ENCODE assay signal across 10 mouse cellular contexts in genomic region chr11:106383051-106383790, GRCm38 (mm10). TPM values are rescaled to one million over a fixed set of nuclear protein-coding genes. Genes with fewer than 3 reads are reported as not detected.
DNase-seq lines count a peak whose midpoint lies in the region; ATAC-seq and TF ChIP-seq lines count a peak whose summit lies in the region.
"Had no signal": no experiment of that assay in that cellular context is flagged by ENCODE, and none has a peak within 500 bp of the region (broad histone marks: within the 10 kb centered on the region; RNA-seq: fewer than 3 reads in every experiment).

No protein-coding gene starts in this region.

- H3K9me3 ChIP-seq in kidney, embryonic 15.5 days (replicated peaks) = no peaks in the 10 kb centered on the region
- no peaks in the 10 kb centered on the region for H3K9me3 ChIP-seq in MEL (replicated peaks; ENCODE audit: insufficient read depth, low read length)
- H3K9me3 ChIP-seq in embryonic facial prominence, embryonic 10.5 days = no peaks in the 10 kb centered on the region
- no peaks in the 10 kb centered on the region for H3K9me3 ChIP-seq in limb, embryonic 14.5 days (ENCODE audit: control insufficient read depth, low read length)
- H3K9me3 ChIP-seq: forebrain, embryonic 15.5 days had no signal

- peaks cover 21% of the 10 kb centered on the region for H3K79me2 ChIP-seq in MEL (ENCODE audit: control insufficient read depth, insufficient read depth, low read length, poor library complexity)

- H3K27me3 ChIP-seq in kidney, embryonic 15.5 days = no peaks in the 10 kb centered on the region
- H3K27me3 ChIP-seq in MEL (ENCODE audit: control insufficient read depth in 1 of 2, insufficient read depth in 2 of 2, low read length in 2 of 2) = no peaks in the 10 kb centered on the region
- no peaks in the 10 kb centered on the region for H3K27me3 ChIP-seq in embryonic facial prominence, embryonic 10.5 days (replicated peaks; ENCODE audit: low read depth, poor library complexity, severe bottlenecking)
- H3K27me3 ChIP-seq in limb, embryonic 14.5 days (ENCODE audit: control insufficient read depth, insufficient read depth, low read length) = no peaks in the 10 kb centered on the region
- H3K27me3 ChIP-seq: forebrain, embryonic 15.5 days had no signal

- 77% methylated on average over 6 of the region's 6 CpGs for WGBS in kidney, embryonic 15.5 days
- 77% methylated on average over 6 of the region's 6 CpGs for WGBS in embryonic facial prominence, embryonic 10.5 days
- WGBS in limb, embryonic 14.5 days = 84% methylated on average over 6 of the region's 6 CpGs

- no peak overlapping the region for H3K9ac ChIP-seq in kidney, embryonic 15.5 days
- peak overlapping the region; percentile 24; the same call in 1 of the 2 replicates for H3K9ac ChIP-seq in MEL (ENCODE audit: control insufficient read depth, low read depth, low read length, poor library complexity, severe bottlenecking)
- no peak overlapping the region for H3K9ac ChIP-seq in limb, embryonic 14.5 days (ENCODE audit: low read depth, low read length, severe bottlenecking)
- H3K9ac ChIP-seq: forebrain, embryonic 15.5 days had no signal

- peaks cover 11% of the 10 kb centered on the region; the same call in 1 of the 2 replicates for H3K4me1 ChIP-seq in kidney, embryonic 15.5 days
- H3K4me1 ChIP-seq in MEL (ENCODE audit: control insufficient read depth in 1 of 2, insufficient read depth in 2 of 2, low read length in 2 of 2) = peaks cover 15 to 38% of the 10 kb centered on the region in 2 experiments
- H3K4me1 ChIP-seq in embryonic facial prominence, embryonic 10.5 days = peaks cover 8% of the 10 kb centered on the region
- H3K4me1 ChIP-seq in limb, embryonic 14.5 days (ENCODE audit: control insufficient read depth, insufficient read depth, low read length) = no peaks in the 10 kb centered on the region
- H3K4me1 ChIP-seq: forebrain, embryonic 15.5 days had no signal

- no peak for TF ChIP-seq RAD21 in MEL (IDR thresholded peaks at IDR 0.05; ENCODE audit: low read depth, low read length)

- ATAC-seq in kidney, embryonic 15.5 days (replicated peaks; ENCODE audit: low FRiP score) = no peak
- ATAC-seq in limb, embryonic 14.5 days (ENCODE audit: low FRiP score, low read depth) = no peak
- ATAC-seq: forebrain, embryonic 15.5 days had no signal

- peak in 1 of 2 experiments; percentile 15; a peak in 1 of 4 replicates for TF ChIP-seq EP300 in MEL (IDR thresholded peaks at IDR 0.05; ENCODE audit: low read depth in 1 of 2, low read length in 2 of 2)

- H3K36me3 ChIP-seq in kidney, embryonic 15.5 days = no peaks in the 10 kb centered on the region
- peaks cover 0 to 36% of the 10 kb centered on the region in 2 experiments; a peak in 2 of 4 replicates for H3K36me3 ChIP-seq in MEL (ENCODE audit: control insufficient read depth in 1 of 2, insufficient read depth in 2 of 2, low read length in 2 of 2)
- H3K36me3 ChIP-seq in embryonic facial prominence, embryonic 10.5 days (replicated peaks) = no peaks in the 10 kb centered on the region
- no peaks in the 10 kb centered on the region for H3K36me3 ChIP-seq in limb, embryonic 14.5 days (ENCODE audit: control insufficient read depth, insufficient read depth, low read length)
- H3K36me3 ChIP-seq: forebrain, embryonic 15.5 days had no signal

- TF ChIP-seq CTCF in MEL (IDR thresholded peaks at IDR 0.05 in 2 of 3, conservative IDR thresholded peaks at IDR 0.05 in 1 of 3; ENCODE audit: control insufficient read depth in 1 of 3, insufficient read depth in 1 of 3, low read depth in 2 of 3, low read length in 3 of 3, poor library complexity in 1 of 3, severe bottlenecking in 1 of 3) = no peak

- H3K27ac ChIP-seq in kidney, embryonic 15.5 days = peak overlapping the region; percentile 89
- H3K27ac ChIP-seq in MEL (ENCODE audit: control insufficient read depth, low read depth, low read length) = peak overlapping the region; percentile 85
- 0 out of 2 replicates have a peak overlapping the region, but pooled peaks have one; percentile 25 for H3K27ac ChIP-seq in embryonic facial prominence, embryonic 10.5 days (replicated peaks)
- 0 out of 2 replicates have a peak overlapping the region, but pooled peaks have one; percentile 13 for H3K27ac ChIP-seq in limb, embryonic 14.5 days (replicated peaks; ENCODE audit: low read depth, low read length)
- H3K27ac ChIP-seq: forebrain, embryonic 15.5 days had no signal

- no peak overlapping the region for H3K4me2 ChIP-seq in kidney, embryonic 15.5 days
- H3K4me2 ChIP-seq in limb, embryonic 14.5 days (replicated peaks; ENCODE audit: low read depth, low read length, severe bottlenecking) = no peak overlapping the region
- H3K4me2 ChIP-seq: forebrain, embryonic 15.5 days had no signal

- no peak overlapping the region for H3K4me3 ChIP-seq in kidney, embryonic 15.5 days (replicated peaks)
- peak overlapping the region in 1 of 2 experiments; percentile 57; a peak in 2 of 4 replicates for H3K4me3 ChIP-seq in MEL (ENCODE audit: control insufficient read depth in 1 of 2, insufficient read depth in 1 of 2, low read depth in 2 of 2, low read length in 2 of 2)
- no peak overlapping the region for H3K4me3 ChIP-seq in embryonic facial prominence, embryonic 10.5 days
- H3K4me3 ChIP-seq in limb, embryonic 14.5 days (replicated peaks; ENCODE audit: low read length) = no peak overlapping the region
- H3K4me3 ChIP-seq: forebrain, embryonic 15.5 days had no signal

- DNase-seq in kidney, adult 11 months = no peak
- no peak for DNase-seq in MEL (ENCODE audit: low read depth, low spot score)
- no peak for DNase-seq in embryonic facial prominence, embryonic 10.5 days (ENCODE audit: low spot score)
- DNase-seq in limb, embryonic 14.5 days (ENCODE audit: low spot score) = no peak
- DNase-seq in left cerebral cortex, adult 18-20 months (ENCODE audit: low spot score in 2 of 2) = no peak
- DNase-seq in adrenal gland, adult (ENCODE audit: inconsistent age in 2 of 2, low spot score in 1 of 2) = no peak

- TF ChIP-seq POLR2A in MEL (IDR thresholded peaks at IDR 0.05; ENCODE audit: control insufficient read depth in 1 of 2, insufficient read depth in 1 of 2, low read depth in 1 of 2, low read length in 2 of 2, poor library complexity in 1 of 2) = no peak
- no peak for TF ChIP-seq POLR2A in limb, embryonic 14.5 days (IDR thresholded peaks at IDR 0.05; ENCODE audit: borderline replicate concordance, extremely low read depth, insufficient read depth, insufficient read length)

TF ChIP-seq in MEL, 35 proteins besides CTCF, POLR2A, EP300 and RAD21:
- TF ChIP-seq SIN3A (IDR thresholded peaks at IDR 0.05; ENCODE audit: low read length) (no peak), POLR2AphosphoS2 (IDR thresholded peaks at IDR 0.05; ENCODE audit: low read length) (no peak), ETS1 (IDR thresholded peaks at IDR 0.05; ENCODE audit: low read depth, low read length) (no peak), GATA1 (IDR thresholded peaks at IDR 0.05; ENCODE audit: low read depth, low read length) (peak; percentile 42; the same call in 1 of the 2 replicates), TAL1 (IDR thresholded peaks at IDR 0.05; ENCODE audit: low read length) (no peak)

RNA-seq across cellular contexts. Expression of gene Icam2, which starts 4.7 kb away (rescaled TPM):
- polyA plus RNA-seq in kidney, embryonic 15.5 days (2015; fragmentation: Nextera tagmentation; extraction: Ambion mirVana) = 68.9 and 75.5 TPM in 2 replicates
- total RNA-seq in MEL (2012; rRNA removed) = 58.1 and 82.7 TPM in 2 replicates
- polyA plus RNA-seq in MEL (2012; ENCODE audit: insufficient read depth in 1 of 2, insufficient read length in 2 of 2, low read depth in 1 of 2, low replicate concordance in 2 of 2, missing spikeins in 1 of 2) = 10 to 100 TPM in 1 of 2 experiments, not detected in 1; 49.6 TPM
- polyA plus RNA-seq in embryonic facial prominence, embryonic 10.5 days (2016; fragmentation: Nextera tagmentation; extraction: Ambion mirVana) = 16.9 and 20.6 TPM in 2 replicates
- 32.8 and 34.5 TPM in 2 replicates for polyA plus RNA-seq in limb, embryonic 14.5 days (2012; rRNA removed)
- polyA plus RNA-seq in limb, embryonic 14.5 days (2014; fragmentation: Nextera tagmentation; extraction: Ambion mirVana) = 42.9 and 46.4 TPM in 2 replicates
- 1 to 10 TPM; 2.9 to 5.7 TPM for total RNA-seq in left cerebral cortex, adult 18-20 months (2021)

RNA-seq across cellular contexts. Expression of gene Prr29, which starts 17.9 kb away (rescaled TPM):
- polyA plus RNA-seq in kidney, embryonic 15.5 days (2015; fragmentation: Nextera tagmentation; extraction: Ambion mirVana) = 0.23 and 0.60 TPM in 2 replicates
- not detected in 2 replicates for total RNA-seq in MEL (2012; rRNA removed)
- polyA plus RNA-seq in MEL (2012; ENCODE audit: insufficient read depth in 1 of 2, insufficient read length in 2 of 2, low read depth in 1 of 2, low replicate concordance in 2 of 2, missing spikeins in 1 of 2) = under 1 TPM in 1 of 2 experiments, not detected in 1; 0.61 TPM
- not detected in 2 replicates for polyA plus RNA-seq in embryonic facial prominence, embryonic 10.5 days (2016; fragmentation: Nextera tagmentation; extraction: Ambion mirVana)
- 1.1 TPM in 2 replicates for polyA plus RNA-seq in limb, embryonic 14.5 days (2012; rRNA removed)
- polyA plus RNA-seq in limb, embryonic 14.5 days (2014; fragmentation: Nextera tagmentation; extraction: Ambion mirVana) = 0.59 TPM in 1 of 2 replicates, not detected in the other
- not detected for total RNA-seq in left cerebral cortex, adult 18-20 months (2021)
- total RNA-seq: left cerebral cortex, postnatal 36 days had no signal
- polyA plus RNA-seq: forebrain, embryonic 15.5 days; midbrain, postnatal 0 days had no signal

RNA-seq across cellular contexts. Expression of gene Scn4a, which starts 30.1 kb away (rescaled TPM):
- polyA plus RNA-seq in kidney, embryonic 15.5 days (2015; fragmentation: Nextera tagmentation; extraction: Ambion mirVana) = 0.42 and 0.75 TPM in 2 replicates
- total RNA-seq in MEL (2012; rRNA removed) = 0.15 and 0.16 TPM in 2 replicates
- polyA plus RNA-seq in MEL (2012; ENCODE audit: insufficient read depth in 1 of 2, insufficient read length in 2 of 2, low read depth in 1 of 2, low replicate concordance in 2 of 2, missing spikeins in 1 of 2) = under 1 TPM in 1 of 2 experiments, not detected in 1; 0.04 TPM
- polyA plus RNA-seq in embryonic facial prominence, embryonic 10.5 days (2016; fragmentation: Nextera tagmentation; extraction: Ambion mirVana) = 0.04 and 0.10 TPM in 2 replicates
- 2.0 and 2.5 TPM in 2 replicates for polyA plus RNA-seq in limb, embryonic 14.5 days (2012; rRNA removed)
- polyA plus RNA-seq in limb, embryonic 14.5 days (2014; fragmentation: Nextera tagmentation; extraction: Ambion mirVana) = 0.15 and 0.30 TPM in 2 replicates
- total RNA-seq in left cerebral cortex, adult 18-20 months (2021) = not detected
- total RNA-seq: left cerebral cortex, postnatal 36 days; midbrain, postnatal 0 days had no signal
- polyA plus RNA-seq: forebrain, embryonic 15.5 days had no signal

Comparison
In these comparisons a context has a peak if more than half of its experiments do, and no peak if none do; other contexts are left out.
1. H3K27ac ChIP-seq: peak in every context shown above with its lines; median percentile 89 in kidney, embryonic 15.5 days; 85 in MEL; 25 in embryonic facial prominence, embryonic 10.5 days; 13 in limb, embryonic 14.5 days.